Mouse (Mus musculus): Measurements from ENCODE around the gene Cacng5. TPM values are rescaled to one million over a fixed set of nuclear protein-coding genes. Genes with fewer than 3 reads are reported as not detected.

The Cacng5 gene
- polyA plus RNA-seq, 1 experiment: 0.04 TPM

GRCm38 (mm10) chr11:107917721-107918235 is 2.9 kb upstream of the Cacng5 start:
- H3K4me1 ChIP-seq (replicated peaks; ENCODE audit: control insufficient read depth, insufficient read depth, low read length): no peaks in the 10 kb centered on the region
- no peak overlapping the region for H3K4me3 ChIP-seq (ENCODE audit: control insufficient read depth, insufficient read depth, low read length)
- no peaks in the 10 kb centered on the region; the same call in 1 of the 2 replicates for H3K27me3 ChIP-seq (ENCODE audit: control insufficient read depth, insufficient read depth, low read length)
- no peak for DNase-seq
- TF ChIP-seq POLR2A (IDR thresholded peaks at IDR 0.05; ENCODE audit: control insufficient read depth, extremely low read depth, insufficient read depth, low read length, poor library complexity) (no peak), CTCF (IDR thresholded peaks at IDR 0.05; ENCODE audit: borderline replicate concordance, control insufficient read depth, extremely low read depth, insufficient read depth, low read length, poor library complexity) (no peak)
- H3K27ac ChIP-seq (ENCODE audit: control insufficient read depth, insufficient read depth, low read length): no peak overlapping the region
- WGBS: 70% methylated on average over 9 of the region's 9 CpGs
- no peaks in the 10 kb centered on the region for H3K36me3 ChIP-seq (ENCODE audit: control insufficient read depth, insufficient read depth, low read length)

- no peak for DNase-seq
These were observed 1.5 kb downstream of the Cacng5 start for GRCm38 (mm10) chr11:107913317-107913716.

GRCm38 (mm10) chr11:107905364-107905763 is 9.5 kb downstream of the Cacng5 start:
- Histone ChIP-seq H3K4me3 (ENCODE audit: control insufficient read depth, insufficient read depth, low read length) (no peak overlapping the region), H3K27ac (ENCODE audit: control insufficient read depth, insufficient read depth, low read length) (no peak overlapping the region), H3K4me1 (replicated peaks; ENCODE audit: control insufficient read depth, insufficient read depth, low read length) (no peaks in the 10 kb centered on the region), H3K36me3 (ENCODE audit: control insufficient read depth, insufficient read depth, low read length) (no peaks in the 10 kb centered on the region), H3K27me3 (ENCODE audit: control insufficient read depth, insufficient read depth, low read length) (no peaks in the 10 kb centered on the region)
- TF ChIP-seq POLR2A (IDR thresholded peaks at IDR 0.05; ENCODE audit: control insufficient read depth, extremely low read depth, insufficient read depth, low read length, poor library complexity): no peak
- TF ChIP-seq CTCF (IDR thresholded peaks at IDR 0.05; ENCODE audit: borderline replicate concordance, control insufficient read depth, extremely low read depth, insufficient read depth, low read length, poor library complexity): no peak
- WGBS: 86% methylated on average over 9 of the region's 9 CpGs
- no peak for DNase-seq

More at GRCm38 (mm10) chr11:107913317-107913716, 1.5 kb downstream of the Cacng5 start:
- no peak overlapping the region for H3K27ac ChIP-seq (ENCODE audit: control insufficient read depth, insufficient read depth, low read length)
- no peaks in the 10 kb centered on the region for H3K36me3 ChIP-seq (ENCODE audit: control insufficient read depth, insufficient read depth, low read length)
- H3K4me1 ChIP-seq (replicated peaks; ENCODE audit: control insufficient read depth, insufficient read depth, low read length): no peaks in the 10 kb centered on the region
- no peak for TF ChIP-seq CTCF (IDR thresholded peaks at IDR 0.05; ENCODE audit: borderline replicate concordance, control insufficient read depth, extremely low read depth, insufficient read depth, low read length, poor library complexity)
- no peak for TF ChIP-seq POLR2A (IDR thresholded peaks at IDR 0.05; ENCODE audit: control insufficient read depth, extremely low read depth, insufficient read depth, low read length, poor library complexity)
- 55% methylated on average over 3 of the region's 3 CpGs for WGBS
- H3K4me3 ChIP-seq (ENCODE audit: control insufficient read depth, insufficient read depth, low read length): no peak overlapping the region
- no peaks in the 10 kb centered on the region; the same call in 1 of the 2 replicates for H3K27me3 ChIP-seq (ENCODE audit: control insufficient read depth, insufficient read depth, low read length)

DNA sequence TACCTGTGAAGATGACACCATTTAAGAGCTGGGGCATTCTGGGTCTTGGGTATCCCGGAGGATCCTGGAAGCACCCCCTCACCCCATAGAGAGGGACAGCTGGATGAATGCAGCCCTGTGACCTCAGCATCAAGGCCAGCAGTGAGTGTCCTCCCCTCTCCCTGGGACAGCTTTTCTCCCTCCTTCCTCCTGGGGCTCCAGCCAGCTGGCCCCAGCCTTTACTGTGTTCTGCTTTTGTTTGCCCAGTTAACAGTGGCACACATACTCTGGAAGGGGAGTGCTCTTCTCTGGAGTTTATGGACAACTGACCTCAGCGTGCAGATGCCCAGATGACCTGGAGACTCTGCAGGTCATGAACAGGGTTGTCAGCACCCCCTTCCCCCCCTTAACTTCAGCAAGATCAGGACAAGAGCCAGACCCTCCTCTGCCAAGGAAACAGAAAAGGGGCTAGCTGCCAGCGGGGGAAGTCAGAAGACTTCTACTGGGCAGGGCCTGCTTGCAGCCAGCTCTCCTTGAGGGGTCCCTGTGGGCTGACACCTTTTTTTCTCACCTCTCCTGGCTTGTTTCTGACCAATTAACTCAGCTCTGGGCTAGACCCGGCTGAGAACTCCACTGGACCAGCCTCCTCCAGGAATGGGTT is 10.8 kb downstream of the Cacng5 start:
- no peak overlapping the region for H3K27ac ChIP-seq (ENCODE audit: control insufficient read depth, insufficient read depth, low read length)
- DNase-seq: no peak
- H3K36me3 ChIP-seq (ENCODE audit: control insufficient read depth, insufficient read depth, low read length): no peaks in the 10 kb centered on the region
- 48% methylated on average over 4 of the region's 4 CpGs for WGBS
- no peaks in the 10 kb centered on the region for H3K27me3 ChIP-seq (ENCODE audit: control insufficient read depth, insufficient read depth, low read length)
- no peaks in the 10 kb centered on the region for H3K4me1 ChIP-seq (replicated peaks; ENCODE audit: control insufficient read depth, insufficient read depth, low read length)
- H3K4me3 ChIP-seq (ENCODE audit: control insufficient read depth, insufficient read depth, low read length): no peak overlapping the region
- TF ChIP-seq CTCF (IDR thresholded peaks at IDR 0.05; ENCODE audit: borderline replicate concordance, control insufficient read depth, extremely low read depth, insufficient read depth, low read length, poor library complexity) (no peak), POLR2A (IDR thresholded peaks at IDR 0.05; ENCODE audit: control insufficient read depth, extremely low read depth, insufficient read depth, low read length, poor library complexity) (no peak)

DNA sequence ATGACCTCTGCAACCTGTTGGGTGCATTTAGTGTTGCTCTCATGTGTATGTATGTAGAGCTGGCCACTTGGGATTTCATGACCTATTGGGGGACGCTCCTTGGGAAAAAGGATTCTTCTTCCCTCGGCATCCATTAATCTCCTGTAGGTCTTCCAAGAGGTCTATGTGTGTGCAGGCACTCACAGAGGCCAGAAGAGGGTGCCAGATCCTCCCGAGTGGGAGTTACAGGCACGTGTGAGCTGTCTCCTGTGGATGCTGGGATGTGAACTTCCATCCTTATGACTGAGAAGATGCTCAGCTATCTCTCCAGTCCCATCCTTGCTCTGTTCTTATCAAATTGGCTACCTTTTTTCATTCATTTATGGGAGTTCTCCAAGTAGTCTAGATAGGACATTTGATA is 14.4 kb downstream of the Cacng5 start:
- no peak for TF ChIP-seq CTCF (IDR thresholded peaks at IDR 0.05; ENCODE audit: borderline replicate concordance, control insufficient read depth, extremely low read depth, insufficient read depth, low read length, poor library complexity)
- TF ChIP-seq POLR2A (IDR thresholded peaks at IDR 0.05; ENCODE audit: control insufficient read depth, extremely low read depth, insufficient read depth, low read length, poor library complexity): no peak
- DNase-seq: no peak
- H3K4me3 ChIP-seq (ENCODE audit: control insufficient read depth, insufficient read depth, low read length): no peak overlapping the region
- no peaks in the 10 kb centered on the region for H3K4me1 ChIP-seq (replicated peaks; ENCODE audit: control insufficient read depth, insufficient read depth, low read length)
- H3K27ac ChIP-seq (ENCODE audit: control insufficient read depth, insufficient read depth, low read length): no peak overlapping the region
- H3K36me3 ChIP-seq (ENCODE audit: control insufficient read depth, insufficient read depth, low read length): no peaks in the 10 kb centered on the region
- WGBS: 50% methylated on average over 4 of the region's 4 CpGs
- H3K27me3 ChIP-seq (ENCODE audit: control insufficient read depth, insufficient read depth, low read length): no peaks in the 10 kb centered on the region

GRCm38 (mm10) chr11:107898698-107899097 is 16.2 kb downstream of the Cacng5 start:
- no peaks in the 10 kb centered on the region for H3K4me1 ChIP-seq (replicated peaks; ENCODE audit: control insufficient read depth, insufficient read depth, low read length)
- DNase-seq: no peak
- H3K4me3 ChIP-seq (ENCODE audit: control insufficient read depth, insufficient read depth, low read length): no peak overlapping the region
- H3K27me3 ChIP-seq (ENCODE audit: control insufficient read depth, insufficient read depth, low read length): no peaks in the 10 kb centered on the region
- TF ChIP-seq POLR2A (IDR thresholded peaks at IDR 0.05; ENCODE audit: control insufficient read depth, extremely low read depth, insufficient read depth, low read length, poor library complexity): no peak
- no peak for TF ChIP-seq CTCF (IDR thresholded peaks at IDR 0.05; ENCODE audit: borderline replicate concordance, control insufficient read depth, extremely low read depth, insufficient read depth, low read length, poor library complexity)
- no peaks in the 10 kb centered on the region for H3K36me3 ChIP-seq (ENCODE audit: control insufficient read depth, insufficient read depth, low read length)
- no peak overlapping the region for H3K27ac ChIP-seq (ENCODE audit: control insufficient read depth, insufficient read depth, low read length)
- 65% methylated on average over 2 of the region's 2 CpGs for WGBS

All from thymus, adult 2 months (tissue).